Mouse (Mus musculus) intestine, embryonic 16.5 days (tissue): Measurements from ENCODE around the gene Prkn. TPM values are rescaled to one million over a fixed set of nuclear protein-coding genes. Genes with fewer than 3 reads are reported as not detected.

Source experiments
- ATAC-seq: fragments of 200-750 bp; cut with Nextera tagmentation; 2 replicates; pipeline ENCODE4 v1.8.0; 2017; ENCODE audit warnings: moderate TSS enrichment, moderate library complexity
- H3K27ac ChIP-seq: fragments of 300-500 bp; sonication (generic); 2 replicates; pipeline ENCODE4 v1.5.1; 2014; ENCODE audit warnings: mild to moderate bottlenecking, low read length
- H3K27me3 ChIP-seq: fragments of 300-500 bp; sonication (generic); replicated peaks from 2 replicates; pipeline ENCODE4 v1.6.1; 2014; ENCODE audit warnings: low read length, control low read depth, mixed read lengths; ENCODE audit not compliant: control insufficient read depth, insufficient read depth
- H3K36me3 ChIP-seq: fragments of 300-500 bp; sonication (generic); 2 replicates; pipeline ENCODE4 v1.6.1; 2014; ENCODE audit warnings: low read length, control low read depth; ENCODE audit not compliant: control insufficient read depth, insufficient read depth
- H3K4me1 ChIP-seq: fragments of 300-500 bp; sonication (generic); 2 replicates; pipeline ENCODE4 v1.6.1; 2014; ENCODE audit warnings: low read length, control low read depth, mixed read lengths; ENCODE audit not compliant: control insufficient read depth, insufficient read depth
- H3K4me2 ChIP-seq: fragments of 300-500 bp; sonication (generic); 2 replicates; pipeline ENCODE4 v1.6.1; 2014; ENCODE audit warnings: low read depth, low read length, control low read depth
- H3K4me3 ChIP-seq: fragments of 300-500 bp; sonication (generic); 2 replicates; pipeline ENCODE4 v1.5.1; 2014; ENCODE audit warnings: mild to moderate bottlenecking, low read length
- H3K9ac ChIP-seq: fragments of 300-500 bp; sonication (generic); 2 replicates; pipeline ENCODE4 v1.6.1; 2014; ENCODE audit warnings: low read depth, low read length
- H3K9me3 ChIP-seq: fragments of 300-500 bp; sonication (generic); 2 replicates; pipeline ENCODE4 v1.6.1; 2016; ENCODE audit warnings: low read length, control low read depth; ENCODE audit not compliant: control insufficient read depth
- WGBS: fragments of 180-500 bp; shearing (Covaris S2); extraction: QIAGEN DNeasy Blood & Tissue Kit; methylation state at CpG from one replicate; pipeline ENCODE4 v1.1.7; 2014; 5-methylcytosine and 5-hydroxymethylcytosine counted together
- polyA plus RNA-seq: library from polyadenylated mRNA; unstranded; fragments of >200 nt; fragmentation: Nextera tagmentation; extraction: Ambion mirVana; gene quantifications from 2 replicates; pipeline ENCODE4 v1.2.1, GENCODE M21; 2015

Prkn gene
- polyA plus RNA-seq, 1 experiment from 2014 or later: 1.3 TPM

DNA sequence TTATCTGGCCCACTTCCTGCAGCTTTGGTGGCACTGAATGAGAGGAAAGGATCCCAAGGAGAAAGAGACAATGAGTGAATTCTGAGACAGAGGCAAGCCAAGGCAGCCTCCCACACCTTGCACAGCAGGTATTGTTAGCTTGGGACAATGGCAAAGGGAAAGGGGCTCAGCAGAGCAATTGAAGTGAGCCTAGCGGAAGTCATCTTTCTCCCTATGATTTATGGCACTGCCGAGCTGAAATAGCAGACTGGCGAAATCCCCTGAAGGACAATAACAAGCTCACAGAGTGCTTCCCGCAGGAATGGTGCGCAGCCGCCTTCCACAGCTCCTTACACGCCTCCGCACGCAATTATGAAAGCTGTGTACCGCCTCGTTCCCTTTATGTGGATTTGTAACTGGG, 1122.6 kb downstream of the Prkn start:
- H3K4me1 ChIP-seq: no peaks in the 10 kb centered on the region; the same call in 1 of the 2 replicates
- no peak for ATAC-seq

DNA sequence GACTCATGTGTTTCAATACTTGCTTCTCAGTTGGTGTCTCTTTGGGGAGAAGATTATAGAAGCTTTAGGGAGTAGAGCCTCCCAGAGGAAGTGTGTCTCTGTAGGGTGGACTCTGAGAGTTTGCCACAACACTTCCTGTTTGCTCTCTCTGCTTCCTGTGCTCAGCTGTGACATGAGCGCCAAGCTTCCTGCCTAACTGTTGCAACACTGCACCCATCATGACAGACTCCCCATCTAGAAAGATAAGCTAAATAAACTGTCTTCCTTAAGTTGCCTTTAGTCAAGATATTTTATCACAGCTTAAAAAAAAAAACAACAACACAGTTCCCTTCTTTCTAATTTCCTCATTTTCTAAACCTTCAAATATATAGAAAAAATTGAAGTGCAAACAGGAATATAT, 1130.0 kb downstream of the Prkn start:
- no peaks in the 10 kb centered on the region for H3K9me3 ChIP-seq
- H3K36me3 ChIP-seq: no peaks in the 10 kb centered on the region
- no peaks in the 10 kb centered on the region for H3K4me1 ChIP-seq
- no peak overlapping the region for H3K4me3 ChIP-seq
- no peak overlapping the region for H3K27ac ChIP-seq
- no peaks in the 10 kb centered on the region for H3K27me3 ChIP-seq
- no peak for ATAC-seq
- H3K9ac ChIP-seq: no peak overlapping the region
- H3K4me2 ChIP-seq: no peak overlapping the region
- 67% methylated on average over 1 of the region's 1 CpGs for WGBS

More for the DNA sequence above, 1122.6 kb downstream of the Prkn start:
- Histone ChIP-seq H3K4me3 (no peak overlapping the region), H3K4me2 (0 out of 2 replicates have a peak overlapping the region, but pooled peaks have one; percentile 7), H3K27me3 (no peaks in the 10 kb centered on the region), H3K36me3 (no peaks in the 10 kb centered on the region), H3K9me3 (no peaks in the 10 kb centered on the region), H3K27ac (no peak overlapping the region), H3K9ac (no peak overlapping the region)
- WGBS: 29% methylated on average over 11 of the region's 11 CpGs

DNA sequence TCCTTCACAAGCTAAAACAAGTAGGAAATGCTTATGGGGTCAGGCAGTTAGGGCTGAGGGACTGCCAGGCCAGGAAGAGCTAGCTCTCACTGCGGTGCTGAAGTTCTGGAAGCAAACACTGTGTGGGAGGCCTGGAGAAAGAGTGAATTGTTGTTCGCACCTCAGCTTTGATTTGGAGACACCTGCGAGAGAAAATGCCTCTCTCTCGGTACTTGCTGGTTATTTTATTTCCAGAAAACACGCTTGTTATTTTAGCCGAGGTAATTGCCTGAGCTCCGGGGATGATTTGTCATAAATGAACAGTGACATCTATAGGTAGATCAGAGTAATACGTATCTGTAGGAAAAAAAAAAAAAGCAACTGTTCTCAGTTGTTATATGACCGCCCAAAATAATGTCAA, 1132.4 kb downstream of the Prkn start:
- Histone ChIP-seq H3K9ac (no peak overlapping the region), H3K9me3 (no peaks in the 10 kb centered on the region), H3K27ac (no peak overlapping the region), H3K36me3 (no peaks in the 10 kb centered on the region), H3K4me2 (0 out of 2 replicates have a peak overlapping the region, but pooled peaks have one; percentile 30), H3K4me3 (no peak overlapping the region; the same call in 1 of the 2 replicates), H3K27me3 (no peaks in the 10 kb centered on the region), H3K4me1 (no peaks in the 10 kb centered on the region)
- no peak for ATAC-seq
- WGBS: 7% methylated on average over 9 of the region's 9 CpGs

DNA sequence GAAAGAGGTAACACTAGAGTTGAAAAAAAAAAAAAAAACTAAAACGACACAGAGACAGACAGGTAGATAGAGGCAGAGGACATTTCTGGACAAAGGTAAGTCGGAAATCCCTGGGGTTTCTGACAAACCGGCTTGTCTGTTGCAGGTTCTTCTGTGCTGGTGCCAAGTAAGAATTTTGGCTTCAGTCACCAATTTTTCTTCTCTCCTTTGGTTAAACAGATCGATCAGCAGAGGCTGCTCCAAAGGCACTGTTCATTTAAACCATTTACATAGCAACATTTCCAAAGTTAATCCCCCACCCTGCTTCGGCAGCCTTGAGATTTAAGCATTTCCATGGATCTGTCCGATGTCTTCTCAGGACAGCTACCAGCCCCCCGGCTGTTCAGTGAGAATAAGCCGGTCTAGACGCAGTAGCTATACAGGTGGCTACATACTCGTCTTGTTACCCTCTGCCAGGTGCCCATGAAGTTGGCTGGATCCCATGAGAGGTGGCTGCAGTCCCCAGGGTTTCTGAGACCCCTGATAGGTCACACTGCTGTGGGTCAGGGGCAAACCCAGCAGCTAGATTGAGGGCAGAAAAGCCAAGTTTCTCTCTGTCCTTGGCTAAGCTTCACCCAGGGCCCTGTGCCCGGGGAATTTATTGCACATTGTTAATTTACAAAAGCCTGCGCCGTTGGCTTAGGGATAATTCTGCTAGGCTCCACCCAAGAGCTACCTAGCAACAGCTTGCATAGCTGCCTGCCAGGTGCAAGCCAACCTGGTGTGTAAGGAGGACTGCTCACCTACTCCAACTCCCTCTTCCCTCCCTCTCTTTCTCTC, 1133.0 kb downstream of the Prkn start:
- 40% methylated on average over 13 of the region's 13 CpGs for WGBS
- H3K9me3 ChIP-seq: no peaks in the 10 kb centered on the region
- peak; percentile 65 for ATAC-seq
- H3K4me1 ChIP-seq: no peaks in the 10 kb centered on the region; the same call in 1 of the 2 replicates
- H3K27me3 ChIP-seq: no peaks in the 10 kb centered on the region
- no peak overlapping the region for H3K4me2 ChIP-seq
- H3K9ac ChIP-seq: no peak overlapping the region
- no peaks in the 10 kb centered on the region for H3K36me3 ChIP-seq
- H3K4me3 ChIP-seq: no peak overlapping the region
- no peak overlapping the region for H3K27ac ChIP-seq

DNA sequence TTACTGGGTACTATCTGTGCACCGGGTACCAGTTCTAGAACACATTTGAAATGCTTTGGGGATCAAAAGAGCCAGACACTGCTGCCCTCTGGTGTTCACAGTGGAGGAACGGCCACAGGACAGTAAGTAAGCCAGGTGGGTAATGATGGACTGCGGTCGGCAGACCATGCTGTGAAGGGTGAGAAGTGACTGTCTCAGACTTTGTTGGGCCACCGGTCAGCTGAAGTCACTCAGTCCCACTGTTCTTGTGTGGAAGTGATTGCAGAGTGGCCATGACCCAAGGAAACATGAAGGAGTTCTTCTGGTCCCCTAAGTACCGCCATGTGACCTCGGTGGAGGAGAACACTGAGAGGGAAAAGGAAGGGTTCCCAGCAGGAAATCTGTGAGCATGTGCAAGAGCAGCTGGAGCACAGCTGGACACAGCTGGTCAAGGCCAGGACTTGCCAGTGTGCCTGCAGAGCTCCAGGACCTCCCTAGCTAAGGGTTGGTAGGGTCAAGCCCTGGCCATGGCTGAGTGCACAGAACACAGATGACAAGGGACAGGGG, 1135.0 kb downstream of the Prkn start:
- H3K4me2 ChIP-seq: no peak overlapping the region
- ATAC-seq: peak; percentile 60
- no peak overlapping the region for H3K4me3 ChIP-seq
- WGBS: 33% methylated on average over 7 of the region's 7 CpGs
- H3K27me3 ChIP-seq: no peaks in the 10 kb centered on the region
- H3K4me1 ChIP-seq: no peaks in the 10 kb centered on the region; the same call in 1 of the 2 replicates
- no peaks in the 10 kb centered on the region for H3K9me3 ChIP-seq
- no peak overlapping the region for H3K9ac ChIP-seq
- no peak overlapping the region for H3K27ac ChIP-seq
- no peaks in the 10 kb centered on the region for H3K36me3 ChIP-seq

DNA sequence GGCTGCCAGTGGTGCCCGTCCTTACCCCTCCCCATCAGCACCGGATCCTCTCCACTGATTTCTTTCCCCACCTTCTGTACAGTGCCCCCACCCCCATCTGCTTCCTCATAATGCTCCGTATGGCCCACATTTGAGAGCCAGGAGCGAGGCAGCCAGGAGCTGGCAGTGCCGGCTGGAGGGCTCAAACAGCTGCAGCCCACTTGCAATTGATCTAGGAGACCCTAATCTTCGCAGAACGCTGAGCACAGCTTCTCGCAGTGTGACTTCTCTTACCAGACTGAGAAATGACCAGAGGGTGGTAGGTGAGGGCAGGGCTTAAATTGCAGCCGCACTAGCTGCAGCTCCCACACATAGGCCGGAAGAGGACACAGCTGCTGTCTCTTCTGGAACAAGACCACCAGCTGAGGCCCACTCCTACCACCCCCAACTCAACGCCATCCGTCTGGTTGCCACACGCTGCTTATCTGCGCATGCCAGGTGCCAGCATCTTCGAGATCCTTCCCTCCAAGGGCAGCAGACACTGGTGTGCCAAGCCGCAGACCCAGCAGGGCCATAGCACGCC, 1138.2 kb downstream of the Prkn start:
- no peak overlapping the region for H3K9ac ChIP-seq
- H3K27me3 ChIP-seq: no peaks in the 10 kb centered on the region
- WGBS: 34% methylated on average over 17 of the region's 17 CpGs
- ATAC-seq: no peak
- H3K36me3 ChIP-seq: no peaks in the 10 kb centered on the region
- no peak overlapping the region for H3K27ac ChIP-seq
- H3K9me3 ChIP-seq: no peaks in the 10 kb centered on the region
- no peak overlapping the region for H3K4me2 ChIP-seq
- no peak overlapping the region for H3K4me3 ChIP-seq
- H3K4me1 ChIP-seq: no peaks in the 10 kb centered on the region; the same call in 1 of the 2 replicates

DNA sequence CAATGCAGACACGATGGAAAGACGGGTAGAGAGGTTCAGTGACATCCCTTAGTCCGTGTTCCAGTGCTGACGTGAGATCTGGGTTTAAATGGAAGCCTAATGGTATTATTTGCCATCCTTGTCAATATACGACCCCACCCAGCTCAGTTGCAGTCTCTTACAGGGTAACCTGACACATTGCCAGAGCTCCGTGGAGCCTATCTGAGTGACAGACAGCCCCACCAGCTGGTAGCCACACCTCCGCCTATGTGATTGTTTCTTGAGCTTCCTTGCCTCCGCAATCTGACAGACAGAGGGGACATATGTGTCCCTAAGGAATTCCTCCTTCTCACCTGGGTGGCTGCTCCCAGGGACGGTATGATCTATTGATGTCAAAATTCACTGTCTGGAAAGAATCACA, 1141.5 kb downstream of the Prkn start:
- ATAC-seq: no peak
- Histone ChIP-seq H3K9me3 (no peaks in the 10 kb centered on the region), H3K27ac (no peak overlapping the region), H3K9ac (no peak overlapping the region), H3K36me3 (no peaks in the 10 kb centered on the region), H3K27me3 (no peaks in the 10 kb centered on the region), H3K4me2 (no peak overlapping the region), H3K4me1 (no peaks in the 10 kb centered on the region; the same call in 1 of the 2 replicates), H3K4me3 (no peak overlapping the region)
- WGBS: 71% methylated on average over 9 of the region's 9 CpGs

DNA sequence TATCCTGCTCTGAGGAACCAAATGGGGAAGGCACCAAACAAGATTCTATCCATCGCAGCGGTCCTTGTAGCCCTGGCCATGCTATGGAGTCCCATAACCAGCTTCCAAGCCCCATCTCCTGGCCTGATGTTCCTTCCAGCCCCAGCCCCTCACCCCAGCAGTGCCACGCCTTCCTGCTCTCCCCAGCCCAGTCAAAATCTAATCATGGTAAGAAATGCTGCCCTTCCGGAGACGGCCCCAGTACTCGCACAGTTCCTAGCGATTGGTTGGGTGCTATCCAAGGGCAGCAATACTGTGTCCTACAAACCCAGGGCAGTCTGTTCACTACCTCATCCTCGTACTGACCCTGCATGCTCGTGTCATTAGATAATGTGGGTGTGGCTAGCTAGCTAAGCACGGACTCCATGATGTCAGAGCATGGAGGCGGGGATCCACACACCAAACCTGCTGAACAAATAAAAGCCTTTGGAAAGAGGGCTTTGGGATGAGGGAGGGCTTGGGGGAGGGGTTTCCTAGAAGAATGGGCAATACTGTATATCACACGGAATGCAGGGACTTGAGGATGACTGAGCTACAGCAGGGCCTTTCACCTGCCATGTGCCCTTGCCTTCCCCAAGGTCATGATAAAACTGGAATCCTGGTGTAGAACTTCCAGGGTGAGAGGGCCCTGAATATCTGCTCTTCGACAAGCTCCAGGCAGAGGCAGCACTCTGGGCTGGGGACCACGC, 1148.1 kb downstream of the Prkn start:
- no peak overlapping the region for H3K9ac ChIP-seq
- 0 out of 2 replicates have a peak, but pooled peaks have one; percentile 40 for ATAC-seq
- H3K36me3 ChIP-seq: no peaks in the 10 kb centered on the region
- WGBS: 57% methylated on average over 14 of the region's 14 CpGs
- H3K4me3 ChIP-seq: no peak overlapping the region
- no peak overlapping the region for H3K4me2 ChIP-seq
- H3K27ac ChIP-seq: no peak overlapping the region
- no peaks in the 10 kb centered on the region for H3K9me3 ChIP-seq
- no peaks in the 10 kb centered on the region for H3K4me1 ChIP-seq
- H3K27me3 ChIP-seq: no peaks in the 10 kb centered on the region

DNA sequence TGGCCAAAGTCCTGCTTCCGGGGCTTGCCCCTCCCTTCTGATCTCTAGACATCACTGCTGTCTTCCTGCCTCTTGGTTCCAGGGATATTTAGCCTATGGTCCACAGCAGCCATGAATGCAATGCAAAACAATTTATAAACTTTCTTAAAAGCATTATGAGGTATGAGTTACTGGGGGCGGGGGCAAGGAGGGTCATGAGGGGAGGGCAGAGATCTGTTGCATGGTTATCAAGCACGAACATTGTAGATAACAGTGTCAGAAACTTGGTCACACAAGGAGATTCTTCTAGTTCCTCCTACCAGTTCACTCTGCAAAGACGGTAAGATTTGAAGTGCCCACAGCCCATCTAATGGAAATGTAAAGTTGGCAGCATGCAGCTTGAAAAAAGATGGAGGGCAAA, 1149.1 kb downstream of the Prkn start:
- no peak for ATAC-seq
- Histone ChIP-seq H3K27me3 (no peaks in the 10 kb centered on the region), H3K9me3 (no peaks in the 10 kb centered on the region), H3K36me3 (no peaks in the 10 kb centered on the region), H3K4me3 (no peak overlapping the region), H3K4me1 (no peaks in the 10 kb centered on the region), H3K4me2 (no peak overlapping the region), H3K27ac (no peak overlapping the region), H3K9ac (no peak overlapping the region)
- WGBS: 87% methylated on average over 4 of the region's 4 CpGs
